Mouse (Mus musculus): ENCODE results near the gene Ucma.
"Not testable (repeated sequence)": the region's sequence is repeated elsewhere in the genome, so short reads cannot be mapped to it uniquely, and the experiment has no call there.

The Ucma gene

DNA sequence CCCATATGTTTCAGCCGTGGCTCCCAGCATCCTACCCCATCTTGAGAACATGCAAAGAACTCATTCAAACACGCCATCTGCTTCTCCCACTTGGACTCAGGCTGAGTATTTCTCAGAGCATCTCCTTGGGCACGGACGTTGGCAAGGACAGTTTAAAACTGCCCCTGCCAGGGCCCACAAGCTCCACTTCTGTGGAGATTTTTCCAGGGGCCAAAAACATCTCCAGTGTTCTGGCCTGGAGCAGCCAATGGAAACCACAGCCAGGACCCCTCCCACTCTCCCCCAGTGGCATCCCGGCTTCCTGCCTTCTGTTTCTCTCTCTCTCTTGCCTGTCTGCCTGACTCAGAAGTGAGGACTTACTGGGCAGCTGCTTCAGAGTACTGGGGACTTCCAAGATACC, at the start of gene Ucma:
TSS of gene Ucma (plus strand) at position 316 of the 400 bp plus-strand sequence.
- DNase-seq (ENCODE audit: low spot score): no peak

DNA sequence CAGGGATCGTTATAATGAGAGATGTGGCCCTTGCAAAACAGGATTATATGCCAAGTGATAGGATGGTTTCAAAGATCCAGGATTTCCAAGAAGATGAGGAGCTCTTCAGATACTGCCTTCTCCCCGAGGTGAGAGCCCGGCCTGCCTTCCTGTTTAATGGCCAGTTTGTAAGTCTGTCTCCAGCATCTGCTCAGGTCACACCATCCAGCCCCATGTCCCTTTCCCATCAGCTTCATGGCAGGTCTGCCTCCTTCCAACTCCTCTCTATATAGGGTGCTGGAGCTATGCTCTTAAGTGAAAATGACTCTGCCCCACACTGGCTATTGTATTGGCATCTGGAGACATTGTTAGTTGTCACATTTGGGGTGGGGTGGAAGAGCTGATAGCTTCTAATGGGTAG, 48.5 kb upstream of the Ucma start:
- no peak for DNase-seq (ENCODE audit: low spot score)

DNA sequence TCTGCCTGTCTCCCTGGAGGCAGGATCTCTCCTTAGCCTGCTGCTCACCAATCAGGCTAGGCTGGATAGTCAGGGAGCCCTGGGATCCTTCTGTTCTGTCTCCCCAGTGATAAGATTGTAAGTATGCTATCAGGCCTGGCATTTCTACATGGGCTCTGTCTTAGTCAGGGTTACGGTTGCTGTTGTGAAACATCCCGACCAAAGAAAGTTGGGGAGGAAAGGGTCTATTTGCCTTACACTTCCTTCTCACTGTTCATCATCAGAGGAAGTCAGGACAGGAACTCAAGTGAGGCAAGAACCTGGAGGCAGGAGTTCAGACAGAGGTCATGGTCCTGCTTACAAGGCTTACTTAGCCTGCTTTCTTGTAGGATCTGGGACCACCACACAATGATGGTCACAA, 46.7 kb upstream of the Ucma start:
- no peak for DNase-seq (ENCODE audit: low spot score)

DNA sequence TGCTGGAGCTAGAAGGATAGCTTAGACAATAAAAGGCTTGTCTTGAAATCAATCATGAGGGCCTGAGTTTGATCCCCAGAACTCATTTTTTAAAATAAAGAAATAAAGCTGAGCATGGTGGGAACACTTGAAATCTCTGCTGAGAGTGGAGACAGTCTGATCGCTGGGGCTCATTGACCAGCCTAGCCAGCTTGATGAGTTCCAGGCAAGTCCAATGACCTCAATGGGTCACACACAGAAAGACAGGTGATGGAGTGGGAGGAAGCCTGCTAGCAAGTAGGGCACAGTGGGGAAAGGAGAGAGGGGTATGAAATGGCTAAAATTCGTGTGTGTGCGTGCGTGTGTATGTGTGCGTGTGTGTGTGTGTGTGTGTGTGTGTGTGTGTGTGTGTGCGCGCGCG, 41.4 kb upstream of the Ucma start:
- no peak for DNase-seq (ENCODE audit: low spot score)

DNA sequence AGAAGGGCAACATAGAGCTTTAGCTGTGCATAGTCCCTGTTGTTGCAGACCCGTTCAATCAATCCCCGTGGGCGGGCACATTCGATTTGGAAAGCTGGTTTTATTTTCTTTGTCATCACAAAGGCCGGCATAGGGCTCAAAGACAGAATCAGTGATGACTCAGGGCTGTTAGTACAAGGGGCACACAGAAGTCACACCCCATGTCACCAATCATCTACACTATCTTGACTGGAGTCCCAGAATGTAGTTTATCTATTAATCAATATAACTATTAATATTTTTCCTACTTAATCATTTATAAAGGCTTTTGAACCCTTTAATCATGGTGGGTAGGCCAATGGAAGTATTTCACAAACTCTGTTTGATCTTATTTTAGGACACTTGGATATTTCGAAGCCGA, 38.0 kb upstream of the Ucma start:
- no peak for DNase-seq (ENCODE audit: low spot score)

DNA sequence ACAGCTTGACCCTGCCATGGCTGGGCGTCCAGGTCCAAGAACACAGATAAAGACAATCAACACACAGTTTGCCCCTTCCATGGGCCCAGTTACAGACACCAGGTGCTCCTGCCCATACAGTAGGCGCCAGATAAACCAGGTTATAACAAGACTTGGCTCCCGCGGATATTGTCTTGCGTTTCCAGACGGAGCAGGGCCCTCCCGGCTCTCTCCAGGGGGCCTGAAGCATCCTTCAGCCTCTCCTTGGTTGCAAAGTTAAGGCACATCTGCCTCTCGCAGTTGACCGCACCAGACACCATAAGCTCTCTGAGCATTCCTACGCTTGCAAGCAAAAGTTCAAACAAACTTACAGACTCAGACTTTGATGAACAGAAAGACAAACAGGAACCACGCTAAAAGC, 35.1 kb upstream of the Ucma start:
- DNase-seq (ENCODE audit: low spot score): no peak

DNA sequence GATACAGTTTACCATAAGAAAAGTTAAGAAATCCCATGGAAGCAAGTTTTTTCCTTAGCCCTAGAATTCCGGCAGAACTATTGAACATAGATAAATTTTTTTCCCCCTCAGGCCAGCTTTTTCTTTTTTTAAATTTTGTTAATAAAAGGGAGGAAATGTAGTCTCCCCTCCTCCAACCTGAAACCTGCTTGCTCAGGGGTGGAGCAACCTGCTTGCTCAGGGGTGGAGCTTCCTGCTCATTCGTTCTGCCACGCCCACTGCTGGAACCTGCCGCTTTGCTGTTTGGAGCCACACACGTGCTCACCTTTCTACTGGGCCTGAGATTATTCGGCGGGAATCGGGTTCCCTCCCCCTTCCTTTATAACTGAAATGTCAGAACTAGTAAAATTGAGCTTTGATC, 26.2 kb upstream of the Ucma start:
- DNase-seq (ENCODE audit: low spot score): not testable (repeated sequence)

DNA sequence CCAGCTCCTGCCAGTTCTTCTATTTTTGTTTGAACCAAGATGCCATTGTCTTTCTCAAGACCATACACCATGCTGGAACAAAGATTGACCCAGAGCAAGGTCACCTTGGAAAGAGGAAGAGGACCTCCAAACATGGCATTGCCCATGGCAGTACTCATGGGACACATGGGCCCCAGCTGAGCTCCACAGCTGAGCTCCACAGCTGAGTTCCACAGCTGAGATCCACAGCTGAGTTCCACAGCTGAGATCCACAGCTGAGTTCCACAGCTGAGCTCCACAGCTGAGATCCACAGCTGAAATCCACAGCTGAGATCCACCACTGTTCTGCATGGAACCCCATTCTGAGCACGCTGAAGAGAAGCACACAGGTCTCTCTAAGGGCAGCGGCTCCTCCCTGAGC, 24.9 kb upstream of the Ucma start:
- no peak for DNase-seq (ENCODE audit: low spot score)

DNA sequence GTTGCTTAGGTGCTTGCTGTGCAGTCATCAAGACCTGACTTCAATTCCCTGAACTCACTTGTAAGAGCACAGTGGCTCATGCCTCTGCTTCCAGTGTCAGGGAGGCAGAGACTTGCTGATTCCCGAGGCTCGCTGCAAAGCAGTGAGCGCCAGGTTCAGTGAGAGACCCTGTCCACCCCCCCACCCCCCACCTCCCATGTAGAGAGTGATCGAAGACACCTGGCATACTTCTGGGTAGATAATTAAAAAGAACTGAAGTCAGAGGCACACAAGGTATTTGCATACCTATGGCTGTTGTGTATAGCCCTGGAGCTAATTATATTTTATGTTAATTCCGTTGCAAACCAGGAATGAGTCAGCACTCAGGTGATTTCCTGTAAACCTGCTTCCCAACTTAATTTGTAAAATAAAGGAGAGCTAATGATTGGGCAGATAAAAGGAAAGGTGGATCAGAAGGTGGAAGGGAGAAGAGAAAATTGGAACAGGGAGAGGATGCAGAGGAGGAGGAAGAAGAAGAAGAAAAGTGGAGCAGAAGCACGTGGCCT, 21.6 kb upstream of the Ucma start:
- DNase-seq (ENCODE audit: low spot score): no peak

DNA sequence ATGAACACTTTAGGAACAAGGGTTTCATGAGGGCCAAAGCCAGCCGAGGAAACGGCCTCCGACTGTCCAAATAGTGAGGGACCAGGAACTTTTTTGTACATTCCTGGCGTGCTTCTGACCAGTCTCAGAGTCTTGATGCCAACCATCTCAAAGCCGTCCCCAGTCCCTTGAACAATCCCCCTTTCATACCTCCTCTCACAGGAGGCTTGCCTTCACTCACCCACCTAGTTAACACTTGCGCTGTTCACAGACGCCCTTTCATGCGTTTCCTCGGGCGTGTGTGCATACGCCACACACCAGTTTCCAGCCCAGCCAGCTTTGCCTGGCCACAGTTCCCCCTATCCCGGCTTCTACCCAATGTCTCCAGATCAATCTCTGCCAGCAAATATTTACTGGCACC, 17.9 kb upstream of the Ucma start:
- DNase-seq (ENCODE audit: low spot score): no peak

DNA sequence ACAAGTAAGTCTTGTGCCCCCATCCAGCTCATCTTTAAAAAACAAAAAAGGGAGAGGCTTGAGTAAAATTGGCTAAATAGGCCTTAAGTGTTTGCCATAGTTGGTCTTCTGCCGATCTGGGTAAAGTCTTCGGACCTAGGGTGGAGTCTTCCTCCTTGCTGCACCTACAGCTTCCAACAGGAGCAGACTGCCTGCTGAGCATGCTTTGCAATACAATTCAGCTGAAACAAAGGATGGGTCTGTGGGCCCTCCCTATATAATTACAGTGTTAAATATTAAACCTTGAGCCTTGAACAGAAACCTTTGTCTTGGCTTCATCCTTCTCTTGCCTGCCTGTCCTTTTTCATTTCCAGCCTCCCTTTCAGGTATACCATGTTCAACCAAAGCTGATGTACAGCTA, 8.1 kb upstream of the Ucma start:
- DNase-seq (ENCODE audit: low spot score): no peak

DNA sequence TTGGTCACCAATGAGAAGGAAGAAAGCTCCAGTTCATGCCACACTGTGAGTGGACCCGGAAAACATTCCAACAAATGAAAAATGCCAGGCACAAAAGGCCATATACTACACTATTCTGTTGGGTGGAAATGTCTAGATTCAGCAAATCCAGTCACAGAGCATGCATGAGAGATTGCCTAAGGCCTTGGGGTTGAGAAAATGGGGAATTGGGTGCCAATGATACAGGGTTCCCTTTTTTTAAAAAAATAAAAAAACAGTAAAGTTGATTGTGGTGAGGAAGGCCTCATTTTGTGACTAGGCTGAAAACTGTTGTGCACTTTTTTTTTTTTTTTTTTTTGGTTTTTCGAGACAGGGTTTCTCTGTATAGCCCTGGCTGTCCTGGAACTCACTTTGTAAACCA, 6.8 kb upstream of the Ucma start:
- DNase-seq (ENCODE audit: low spot score): no peak

DNA sequence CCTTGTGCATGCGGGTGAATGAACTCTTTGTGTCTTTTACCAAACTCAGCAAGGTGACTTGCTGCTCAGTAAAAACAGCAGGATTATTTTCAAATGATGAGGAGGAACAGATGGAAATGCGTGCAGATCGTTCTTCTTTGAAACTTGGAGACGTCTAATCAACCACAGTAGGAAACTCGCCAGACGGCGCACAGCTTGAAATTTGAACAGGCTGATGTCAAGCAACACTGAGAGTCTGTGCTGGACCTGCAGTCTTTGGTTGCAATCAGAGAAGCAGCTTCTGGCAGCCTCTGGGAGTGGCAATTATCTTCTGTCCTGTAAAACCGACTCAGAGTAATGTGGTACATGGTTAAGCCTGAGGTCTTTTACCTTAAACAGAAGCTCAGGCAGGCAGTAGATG, 2.2 kb downstream of the Ucma start:
- DNase-seq (ENCODE audit: low spot score): no peak

DNA sequence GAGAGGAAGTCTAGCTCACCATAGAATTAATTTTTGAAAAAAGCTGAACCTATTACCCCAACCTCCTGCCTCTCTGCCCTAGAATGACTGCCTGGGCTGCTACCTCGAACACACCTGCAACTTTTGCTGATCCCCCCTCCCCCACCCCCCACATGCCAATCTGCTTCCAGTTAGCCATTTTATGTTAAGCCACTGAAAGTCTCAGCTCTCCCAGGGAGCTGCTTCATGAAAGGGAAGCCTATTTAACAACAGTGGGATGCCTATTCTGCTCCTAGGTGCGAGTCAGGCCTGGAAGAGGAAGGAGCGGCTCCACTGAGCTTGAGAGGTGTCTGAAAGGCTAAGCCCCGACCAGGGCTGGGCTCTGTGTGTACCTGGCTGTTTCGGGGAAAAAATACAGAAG, 8.1 kb downstream of the Ucma start:
- DNase-seq (ENCODE audit: low spot score): no peak

DNA sequence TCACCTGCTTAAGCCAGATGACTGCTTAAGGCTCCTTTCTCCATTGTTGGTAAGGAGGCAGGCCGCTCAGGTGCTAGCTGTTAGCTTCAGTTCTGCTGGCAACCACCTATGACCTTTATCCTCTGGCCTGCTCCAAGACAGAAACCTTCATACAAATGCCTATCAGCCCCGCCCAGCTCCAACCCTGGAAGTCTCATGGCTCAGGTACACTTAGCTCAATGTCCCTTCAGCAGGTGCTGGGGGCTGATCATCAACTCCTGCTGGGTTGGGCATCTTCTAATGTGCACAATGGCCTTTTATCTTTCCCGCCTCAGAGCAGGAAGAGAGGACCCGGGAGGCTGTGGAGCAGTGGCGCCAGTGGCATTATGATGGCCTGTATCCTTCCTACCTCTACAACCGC, 9.1 kb downstream of the Ucma start:
- no peak for DNase-seq (ENCODE audit: low spot score)

DNA sequence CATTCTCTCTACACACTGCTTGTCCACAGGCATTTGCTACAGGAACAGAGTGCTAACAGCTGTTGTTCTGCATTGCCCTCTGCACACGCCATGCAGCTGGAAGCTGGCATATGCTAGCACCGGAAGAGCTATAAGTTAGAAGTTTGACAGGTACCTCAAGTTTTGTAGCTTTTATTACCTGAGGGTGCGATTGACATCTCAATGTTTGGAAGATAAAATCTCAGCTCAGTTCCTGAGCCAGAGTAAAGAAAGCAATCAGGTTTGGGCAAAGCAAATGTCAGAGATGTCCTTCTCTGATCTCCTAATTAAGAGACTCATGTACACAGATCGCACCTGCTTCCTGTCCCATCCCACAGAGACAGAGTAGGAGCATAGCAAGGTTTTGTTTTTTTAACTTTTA, 10.9 kb downstream of the Ucma start:
- DNase-seq (ENCODE audit: low spot score): no peak

DNA sequence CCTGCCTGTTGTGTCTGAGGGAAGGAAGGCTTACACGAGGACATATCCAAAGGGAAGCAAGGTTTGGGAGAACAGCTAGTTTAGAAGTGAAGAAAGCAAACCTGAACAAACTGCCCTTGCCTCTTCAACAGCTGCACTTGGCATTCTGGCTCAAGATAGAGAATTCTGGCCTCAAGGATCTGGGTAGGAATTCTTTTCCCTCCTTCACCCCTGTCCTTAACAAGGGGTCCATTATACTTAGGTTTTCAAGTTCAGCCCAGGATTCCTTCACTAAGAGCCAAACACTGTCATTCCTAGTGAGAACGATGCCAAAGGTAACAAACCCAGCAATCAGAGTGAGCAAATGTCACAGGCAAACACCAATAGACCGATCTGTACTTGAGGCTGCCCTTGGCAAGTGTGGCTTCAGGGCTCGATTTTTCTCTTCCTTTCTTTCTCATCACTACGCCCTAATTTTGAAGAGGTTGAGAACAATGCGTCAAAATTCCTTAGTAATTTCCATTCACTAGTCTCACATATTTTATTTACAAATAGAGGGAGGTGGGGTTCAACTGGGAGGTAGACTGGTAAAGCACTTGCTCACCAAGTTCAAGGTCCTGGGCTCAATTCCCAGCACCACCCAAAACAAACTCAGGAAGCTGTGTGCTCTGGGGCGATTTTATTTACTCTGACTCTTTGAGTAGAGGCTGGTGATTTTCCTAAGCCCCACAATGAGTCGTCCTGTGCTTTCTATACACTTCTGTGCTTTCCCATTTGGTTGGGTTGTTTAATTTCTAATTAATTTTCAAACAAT, 11.7 kb downstream of the Ucma start:
- DNase-seq (ENCODE audit: low spot score): no peak

DNA sequence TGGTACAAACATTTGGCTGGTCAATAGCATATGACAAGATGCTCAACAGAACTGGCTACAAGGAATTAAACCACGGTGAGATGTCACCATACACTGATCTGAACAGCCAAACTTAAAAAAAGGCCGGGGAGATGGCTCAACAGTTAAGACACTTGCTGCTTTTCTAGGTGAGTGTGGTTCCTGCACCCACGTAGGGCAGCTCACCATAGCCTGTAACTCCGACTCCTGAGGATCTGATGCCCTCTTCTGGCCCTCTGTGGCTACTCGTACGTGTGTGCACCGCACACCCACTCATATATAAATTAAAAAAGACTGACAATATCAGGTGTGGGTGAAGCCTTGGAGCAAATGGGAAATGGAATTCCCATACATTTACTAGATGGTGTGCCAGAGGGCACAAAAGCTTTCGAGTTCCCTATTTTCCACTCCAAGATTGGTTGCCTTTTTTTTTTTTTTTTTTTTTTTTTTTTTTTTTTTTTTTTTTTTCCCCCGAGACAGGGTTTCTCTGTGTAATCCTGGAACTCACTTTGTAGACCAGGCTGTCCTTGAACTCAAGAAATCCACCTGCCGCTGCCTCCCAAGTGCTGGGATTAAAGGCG, 13.0 kb downstream of the Ucma start:
- DNase-seq (ENCODE audit: low spot score): no peak

DNA sequence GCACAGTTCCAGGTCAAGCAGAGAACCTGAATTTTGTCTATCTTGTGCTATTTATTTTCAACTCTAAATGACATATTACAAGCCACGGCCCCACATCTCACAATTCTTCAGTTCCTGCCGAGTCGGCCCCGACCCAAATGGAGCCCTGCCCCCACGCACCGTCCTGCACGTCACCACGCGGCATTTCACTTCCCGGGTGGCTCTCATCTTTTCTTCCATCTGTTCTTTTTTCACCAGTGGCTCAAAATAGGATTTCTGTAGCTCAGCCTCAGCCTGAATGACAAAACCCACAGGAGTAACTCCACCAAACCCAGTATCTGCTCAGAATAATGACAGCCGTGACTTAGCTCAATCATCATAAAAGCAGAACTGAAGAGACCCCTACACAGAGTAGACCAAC, 17.7 kb downstream of the Ucma start:
- DNase-seq (ENCODE audit: low spot score): no peak

DNA sequence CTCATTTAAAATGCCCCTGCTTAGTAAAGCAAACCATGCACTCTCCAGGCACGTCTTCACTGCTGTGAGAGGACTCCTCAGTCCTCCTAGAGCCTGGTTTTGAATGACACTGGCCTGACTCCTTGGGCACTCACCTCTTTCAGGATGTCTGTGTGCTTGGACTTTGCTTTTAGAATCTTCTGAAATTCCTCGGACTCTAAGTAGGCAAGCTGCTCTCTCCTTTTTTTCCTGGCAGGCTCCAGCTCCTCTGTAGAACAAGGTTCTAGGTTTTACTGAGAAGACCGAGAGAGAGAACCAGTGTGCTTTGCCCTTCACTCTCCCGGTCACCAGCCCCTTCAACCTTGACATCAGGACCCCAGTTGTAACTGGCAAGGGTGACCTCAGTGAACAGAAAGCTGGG, 18.5 kb downstream of the Ucma start:
- DNase-seq (ENCODE audit: low spot score): no peak

DNA sequence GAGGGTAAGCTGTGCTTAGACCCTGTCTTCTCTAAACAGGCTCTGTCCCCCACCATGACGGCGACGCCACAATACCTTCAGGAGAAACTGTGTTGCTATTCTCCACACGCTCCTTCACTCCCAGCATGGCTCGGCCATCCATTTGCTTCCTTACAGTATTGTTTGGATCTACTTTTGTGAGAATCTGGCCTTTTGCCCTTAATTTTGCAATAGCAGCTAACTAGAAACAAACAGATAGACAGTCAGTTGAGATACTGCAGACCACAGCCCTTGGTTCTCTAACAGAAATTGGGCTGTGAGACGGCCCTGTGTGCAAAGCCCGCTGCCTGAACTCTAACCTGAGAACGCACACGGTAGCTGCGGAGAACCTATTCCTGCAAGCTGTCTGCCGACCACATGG, 19.7 kb downstream of the Ucma start:
- no peak for DNase-seq (ENCODE audit: low spot score)

DNA sequence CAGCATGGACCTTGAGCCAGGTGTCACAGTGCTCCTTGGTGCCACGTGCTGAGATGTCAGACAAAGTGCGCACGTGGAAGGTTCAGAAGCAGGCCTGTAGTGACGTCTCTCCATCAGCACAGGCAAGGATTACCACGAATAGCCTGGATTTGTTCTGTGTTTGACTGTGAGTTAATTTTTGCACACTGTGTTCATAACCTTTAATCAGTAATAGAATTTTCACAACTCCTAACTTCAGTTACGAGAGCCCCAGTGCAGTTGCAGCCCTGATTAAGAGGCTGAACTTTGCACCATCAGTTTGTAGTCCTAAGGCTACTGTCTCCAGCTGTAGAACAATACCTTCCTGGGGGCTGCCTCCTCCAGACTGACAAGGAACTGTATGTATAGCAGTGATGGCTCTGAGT, 20.5 kb downstream of the Ucma start:
- no peak for DNase-seq (ENCODE audit: low spot score)

DNA sequence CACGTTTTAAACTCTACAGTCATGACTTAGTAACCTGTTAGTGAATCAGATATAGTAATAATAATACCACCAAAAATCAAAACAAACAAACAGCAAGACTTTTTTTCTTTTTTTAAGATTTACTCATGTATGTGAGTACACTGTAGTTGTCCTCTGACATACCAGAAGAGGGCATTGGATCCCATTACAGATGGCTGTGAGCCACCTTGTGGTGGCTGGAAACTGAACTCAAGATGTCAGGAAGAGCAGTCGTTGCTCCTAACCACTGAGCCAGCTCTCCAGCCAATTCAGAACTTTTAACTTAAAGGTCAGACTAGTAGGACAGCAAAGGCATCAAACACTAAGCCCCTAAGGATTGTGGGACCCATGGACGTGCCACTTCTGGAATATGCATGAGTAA, 23.0 kb downstream of the Ucma start:
- DNase-seq (ENCODE audit: low spot score): no peak

DNA sequence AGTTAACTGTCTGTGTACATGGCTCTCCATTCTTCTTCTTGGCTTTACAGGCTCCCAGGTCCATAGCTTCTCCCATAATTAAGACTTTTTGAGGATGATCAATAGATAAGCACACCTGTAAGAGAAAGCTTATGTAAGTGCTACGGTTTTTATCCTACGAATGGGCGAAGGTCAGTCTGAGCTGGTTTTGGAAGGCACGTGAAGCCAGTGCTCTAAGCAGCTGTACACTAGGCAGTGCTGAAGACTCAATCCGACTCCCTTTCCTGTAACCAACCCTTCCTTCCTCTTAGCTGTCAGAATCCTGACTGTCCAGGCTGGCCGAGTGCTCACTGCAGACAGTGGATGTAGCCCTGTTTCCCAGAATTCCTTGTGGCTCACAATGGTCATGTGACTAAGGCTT, 25.3 kb downstream of the Ucma start:
- DNase-seq (ENCODE audit: low spot score): no peak

Data from ovary, postnatal 14 days (tissue).